Mouse (Mus musculus): ENCODE results near the gene Ass1. TPM values are rescaled to one million over a fixed set of nuclear protein-coding genes. Genes with fewer than 3 reads are reported as not detected.
A peak's percentile ranks its signal among the peaks of the same experiment; 100 is the strongest.

The Ass1 gene
- polyA plus RNA-seq, 1 experiment from 2014 or later: 8.0 TPM

DNA sequence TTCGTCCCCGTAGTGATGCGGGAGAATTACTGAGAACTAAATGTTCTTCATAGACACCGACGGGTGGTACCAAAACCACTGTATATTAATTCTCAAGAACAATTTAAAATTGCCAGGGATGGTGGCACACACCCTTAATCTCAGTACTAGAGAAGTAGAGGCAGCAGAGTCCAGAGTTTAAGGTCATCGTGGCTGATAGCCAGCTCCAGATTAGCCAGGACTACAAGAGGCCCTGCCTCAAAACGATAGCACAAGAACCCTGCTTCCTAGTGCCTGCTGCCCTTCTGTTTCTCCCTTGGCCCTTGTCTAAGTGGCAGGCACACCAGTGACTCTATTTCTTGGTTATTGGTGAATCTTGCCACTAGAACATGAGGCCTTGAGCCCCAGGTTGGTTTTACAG is 9.1 kb upstream of the Ass1 start:
- H3K36me3 ChIP-seq: no peaks in the 10 kb centered on the region
- 84% methylated on average over 7 of the region's 7 CpGs for WGBS
- H3K4me3 ChIP-seq: no peak overlapping the region
- ATAC-seq (ENCODE audit: low FRiP score): no peak
- no peak overlapping the region for H3K27ac ChIP-seq
- peaks cover 10% of the 10 kb centered on the region for H3K4me1 ChIP-seq (replicated peaks)
- peaks cover 86% of the 10 kb centered on the region for H3K27me3 ChIP-seq
- no peaks in the 10 kb centered on the region for H3K9me3 ChIP-seq
- H3K9ac ChIP-seq: no peak overlapping the region
- H3K4me2 ChIP-seq: no peak overlapping the region

DNA sequence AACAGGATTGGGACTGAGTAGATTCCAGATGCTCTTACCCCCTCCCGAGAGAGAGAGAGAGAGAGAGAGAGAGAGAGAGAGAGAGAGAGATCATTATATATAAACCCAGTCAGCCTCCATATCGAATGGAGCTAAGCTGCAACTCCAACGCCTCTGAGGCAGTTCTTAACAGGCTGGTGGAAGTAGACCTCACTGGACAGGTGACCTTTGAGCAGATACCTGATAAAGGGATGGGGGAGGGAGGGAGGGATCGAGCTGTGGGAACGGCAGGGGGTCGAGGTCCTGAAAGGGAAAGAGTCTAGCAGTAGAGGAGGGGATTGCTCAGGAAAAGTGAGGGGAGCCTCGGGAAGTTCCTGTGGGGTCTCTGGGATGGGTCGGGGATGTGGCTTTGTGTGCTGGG is 8.0 kb upstream of the Ass1 start:
- WGBS: 34% methylated on average over 8 of the region's 8 CpGs
- Histone ChIP-seq H3K9ac (no peak overlapping the region), H3K4me3 (no peak overlapping the region)

DNA sequence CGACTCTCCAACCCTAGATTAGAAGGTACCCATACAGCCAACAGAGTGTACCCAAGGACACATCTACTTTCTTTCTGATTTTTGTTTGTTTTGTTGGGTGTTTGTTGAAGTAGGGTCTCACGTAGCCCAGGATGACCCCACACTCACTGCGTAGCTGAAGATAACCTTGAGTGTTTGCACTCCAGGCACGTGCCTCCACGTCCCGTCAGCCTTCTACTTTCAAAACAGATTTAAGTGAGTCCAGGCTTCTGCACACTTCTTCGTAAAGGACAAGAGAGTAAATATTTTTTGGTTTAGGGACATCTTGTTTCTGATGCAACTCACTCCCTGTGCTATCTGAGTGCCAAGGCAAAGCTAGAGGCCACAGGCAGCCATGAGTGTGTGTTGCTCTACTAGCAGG is 6.8 kb upstream of the Ass1 start:
- Histone ChIP-seq H3K27ac (no peak overlapping the region), H3K27me3 (peaks cover 78% of the 10 kb centered on the region), H3K9me3 (no peaks in the 10 kb centered on the region), H3K4me3 (no peak overlapping the region), H3K4me1 (replicated peaks) (peaks cover 10% of the 10 kb centered on the region), H3K36me3 (no peaks in the 10 kb centered on the region), H3K4me2 (no peak overlapping the region), H3K9ac (no peak overlapping the region)
- no peak for ATAC-seq (ENCODE audit: low FRiP score)
- WGBS: 91% methylated on average over 7 of the region's 7 CpGs

More for the DNA sequence above, 8.0 kb upstream of the Ass1 start:
- H3K36me3 ChIP-seq: no peaks in the 10 kb centered on the region
- H3K4me1 ChIP-seq (replicated peaks): peaks cover 10% of the 10 kb centered on the region
- no peak overlapping the region for H3K27ac ChIP-seq
- ATAC-seq (ENCODE audit: low FRiP score): no peak
- no peaks in the 10 kb centered on the region for H3K9me3 ChIP-seq
- peaks cover 81% of the 10 kb centered on the region for H3K27me3 ChIP-seq
- H3K4me2 ChIP-seq: no peak overlapping the region

DNA sequence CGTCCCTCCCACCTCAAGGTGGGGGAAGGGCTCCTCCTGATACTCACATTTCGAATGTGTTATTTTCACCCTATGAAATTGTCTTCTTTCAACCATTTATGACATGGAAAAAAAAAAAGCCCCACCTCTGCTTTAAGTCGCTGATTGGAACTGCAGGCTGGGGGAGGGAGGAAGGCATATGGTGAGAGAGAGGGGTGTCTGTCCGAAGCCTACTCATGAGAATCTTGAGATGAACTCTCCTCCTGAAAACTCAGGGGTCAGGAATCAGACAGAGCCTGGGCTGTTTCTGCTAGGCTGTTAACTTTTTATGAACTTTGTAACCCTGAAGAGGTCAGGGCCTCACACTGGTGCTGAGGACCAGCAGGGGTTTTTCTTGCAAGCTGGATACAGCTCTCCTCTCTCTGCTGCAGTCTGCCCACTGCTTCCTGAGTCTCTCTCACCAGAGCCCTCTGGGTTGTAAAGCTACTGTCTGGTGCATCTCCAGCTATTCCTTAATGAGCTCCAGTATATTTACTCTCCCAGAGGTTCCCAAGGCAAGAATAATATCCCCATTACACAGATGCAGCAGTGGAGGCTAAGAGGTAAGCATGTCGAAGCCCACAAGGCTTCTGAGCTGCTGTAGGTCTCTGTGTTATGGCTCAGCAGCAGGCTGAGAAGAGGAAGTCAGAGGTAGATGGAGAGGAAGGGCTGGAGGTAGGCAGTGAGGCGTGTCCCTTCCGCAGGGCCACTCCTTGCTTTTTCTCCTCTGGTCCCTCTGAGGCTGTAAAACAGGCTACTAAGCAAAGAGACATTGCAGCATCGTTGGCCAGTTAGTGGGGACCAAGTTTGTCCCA is 6.1 kb upstream of the Ass1 start:
- WGBS: 62% methylated on average over 8 of the region's 8 CpGs
- Histone ChIP-seq H3K9me3 (no peaks in the 10 kb centered on the region), H3K4me2 (no peak overlapping the region), H3K4me3 (no peak overlapping the region), H3K4me1 (replicated peaks) (peaks cover 10% of the 10 kb centered on the region), H3K36me3 (no peaks in the 10 kb centered on the region), H3K27ac (no peak overlapping the region), H3K27me3 (peaks cover 78% of the 10 kb centered on the region), H3K9ac (no peak overlapping the region)
- ATAC-seq (ENCODE audit: low FRiP score): no peak

DNA sequence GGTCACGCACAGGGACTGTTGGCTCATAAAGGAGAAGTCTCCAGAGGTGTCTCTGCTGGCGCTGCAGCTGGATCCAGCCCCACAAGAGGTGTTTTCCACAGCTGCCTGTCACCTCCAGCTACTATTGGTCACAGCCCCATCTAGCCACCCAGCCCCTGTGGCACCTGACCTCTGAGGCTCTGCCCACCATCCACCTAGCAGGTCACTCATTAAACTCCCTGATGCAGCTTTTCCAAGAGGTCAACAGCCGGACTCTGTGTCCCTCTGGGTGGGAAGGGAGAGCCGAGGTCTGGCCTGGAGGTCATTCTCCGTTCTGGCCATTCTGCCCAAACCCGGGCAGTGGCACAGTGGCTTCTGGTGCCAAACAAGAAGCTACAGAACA is 5.5 kb upstream of the Ass1 start:
- Histone ChIP-seq H3K4me3 (no peak overlapping the region), H3K36me3 (no peaks in the 10 kb centered on the region), H3K27me3 (peaks cover 78% of the 10 kb centered on the region), H3K4me1 (replicated peaks) (peaks cover 13% of the 10 kb centered on the region), H3K9ac (no peak overlapping the region), H3K4me2 (no peak overlapping the region), H3K27ac (no peak overlapping the region), H3K9me3 (no peaks in the 10 kb centered on the region)
- ATAC-seq (ENCODE audit: low FRiP score): no peak
- 85% methylated on average over 6 of the region's 6 CpGs for WGBS

DNA sequence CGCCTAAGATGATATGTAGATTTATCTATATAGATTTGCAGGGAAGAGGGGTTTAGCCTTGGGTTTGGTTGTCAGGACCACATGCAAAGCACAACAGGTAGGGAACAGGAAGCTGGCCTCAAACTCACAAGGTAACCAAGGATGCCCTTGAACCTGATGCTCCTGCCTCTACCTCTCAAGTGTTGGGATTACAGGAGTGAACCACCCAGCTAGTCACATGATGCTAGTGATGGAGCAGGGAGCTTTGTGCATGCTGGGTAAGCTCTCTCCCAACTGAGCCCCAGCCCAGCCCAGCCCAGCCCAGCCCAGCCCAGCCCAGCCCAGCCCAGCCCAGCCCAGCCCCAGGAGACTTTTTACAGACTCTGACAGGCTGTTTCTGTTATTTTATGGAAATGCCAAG is 2.5 kb upstream of the Ass1 start:
- H3K4me2 ChIP-seq: no peak overlapping the region
- peaks cover 79% of the 10 kb centered on the region for H3K27me3 ChIP-seq
- no peak overlapping the region for H3K27ac ChIP-seq
- H3K9ac ChIP-seq: no peak overlapping the region
- H3K9me3 ChIP-seq: no peaks in the 10 kb centered on the region
- H3K4me1 ChIP-seq (replicated peaks): peaks cover 15% of the 10 kb centered on the region
- ATAC-seq (ENCODE audit: low FRiP score): no peak
- WGBS: 86% methylated on average over 1 of the region's 1 CpGs
- H3K36me3 ChIP-seq: no peaks in the 10 kb centered on the region
- H3K4me3 ChIP-seq: no peak overlapping the region

DNA sequence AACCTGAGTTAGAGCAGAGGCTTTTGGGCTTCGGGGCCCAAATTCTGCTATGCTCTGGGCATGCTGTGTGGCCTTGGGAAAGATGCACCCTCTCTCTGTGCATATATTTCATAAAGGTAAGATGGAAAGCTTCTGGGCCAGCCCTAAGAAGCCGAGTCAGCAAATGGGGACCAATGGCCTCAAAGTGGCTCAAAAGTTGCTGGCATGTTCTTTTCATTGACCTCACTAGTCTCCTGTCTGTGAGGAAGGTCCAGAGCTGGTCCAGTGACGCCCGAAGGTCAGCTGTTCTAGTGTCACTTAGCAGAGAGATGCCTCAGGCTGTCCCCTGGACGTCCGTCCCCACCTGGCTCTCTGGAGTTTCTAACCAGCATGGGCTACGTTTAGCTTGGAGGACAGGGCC is 1.1 kb upstream of the Ass1 start:
- peaks cover 15% of the 10 kb centered on the region for H3K4me1 ChIP-seq (replicated peaks)
- no peak overlapping the region for H3K4me2 ChIP-seq
- H3K36me3 ChIP-seq: no peaks in the 10 kb centered on the region
- H3K4me3 ChIP-seq: no peak overlapping the region
- H3K27ac ChIP-seq: no peak overlapping the region
- H3K27me3 ChIP-seq: peaks cover 77% of the 10 kb centered on the region
- H3K9me3 ChIP-seq: no peaks in the 10 kb centered on the region
- ATAC-seq (ENCODE audit: low FRiP score): no peak
- H3K9ac ChIP-seq: no peak overlapping the region
- WGBS: 75% methylated on average over 7 of the region's 7 CpGs

DNA sequence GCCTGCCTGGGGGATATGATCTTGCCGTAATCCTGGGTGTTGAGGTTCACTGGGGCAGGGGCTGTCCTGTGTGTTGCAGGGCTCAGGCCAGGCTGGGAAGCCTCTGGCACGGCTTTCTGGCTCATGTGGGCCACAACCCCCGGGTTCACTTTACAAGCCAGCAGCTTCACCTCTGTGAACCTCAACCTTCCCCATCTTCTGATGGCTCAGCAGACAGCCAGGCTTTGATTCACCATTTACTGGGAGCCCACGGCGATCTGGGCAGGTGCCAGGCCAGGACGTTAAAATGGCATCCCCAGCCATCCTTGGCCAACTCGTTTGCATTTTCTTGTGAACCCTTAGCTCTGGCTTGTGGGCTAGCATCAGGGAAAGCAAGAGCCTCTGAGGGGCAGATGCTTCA is 527 bp upstream of the Ass1 start:
- Histone ChIP-seq H3K9me3 (no peaks in the 10 kb centered on the region), H3K4me1 (replicated peaks) (peaks cover 15% of the 10 kb centered on the region), H3K9ac (peak overlapping the region; percentile 66), H3K36me3 (no peaks in the 10 kb centered on the region), H3K4me3 (peak overlapping the region; percentile 44), H3K27ac (no peak overlapping the region), H3K27me3 (peaks cover 72% of the 10 kb centered on the region), H3K4me2 (peak overlapping the region; percentile 86)
- no peak for ATAC-seq (ENCODE audit: low FRiP score)
- 26% methylated on average over 7 of the region's 7 CpGs for WGBS

DNA sequence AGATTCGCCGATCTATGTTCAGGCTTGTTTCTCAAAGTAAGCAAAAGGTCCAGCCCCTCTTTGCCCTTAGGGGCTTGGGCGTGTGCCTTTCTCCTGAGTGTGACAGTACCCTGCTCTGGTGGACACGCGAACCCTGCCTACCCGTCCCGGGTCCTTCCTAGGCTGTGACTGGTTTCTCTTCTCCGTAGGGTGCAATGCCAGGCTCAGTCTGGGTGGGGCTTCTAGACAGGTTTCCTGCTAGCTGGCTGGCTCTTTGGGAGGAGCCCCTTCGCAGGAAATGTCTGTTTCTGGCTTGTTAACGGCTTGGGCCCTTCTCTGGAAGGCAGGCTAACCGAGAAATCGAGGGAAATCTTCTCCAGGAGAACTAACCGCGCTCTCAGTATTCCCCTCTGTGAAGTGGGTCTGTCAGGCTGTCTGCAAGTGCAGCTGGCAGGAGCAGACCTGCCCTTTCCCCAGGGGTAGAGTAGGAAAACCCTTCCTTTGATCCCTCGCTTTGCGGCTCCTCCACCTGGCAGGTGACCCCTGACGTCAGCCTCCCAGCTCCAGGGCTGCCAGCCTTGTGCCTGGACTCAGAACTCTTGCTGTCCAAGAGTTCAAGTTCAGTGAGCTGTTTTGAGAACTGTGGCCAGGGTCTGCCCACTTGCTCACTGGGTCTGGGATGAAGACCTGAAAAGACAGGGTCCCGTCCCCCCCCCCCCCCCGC is 827 bp downstream of the Ass1 start:
- Histone ChIP-seq H3K27me3 (peaks cover 71% of the 10 kb centered on the region), H3K4me3 (peak overlapping the region; percentile 44), H3K9me3 (no peaks in the 10 kb centered on the region), H3K4me1 (replicated peaks) (peaks cover 21% of the 10 kb centered on the region), H3K36me3 (no peaks in the 10 kb centered on the region), H3K27ac (no peak overlapping the region), H3K4me2 (peak overlapping the region; percentile 86), H3K9ac (peak overlapping the region; percentile 66; the same call in 1 of the 2 replicates)
- no peak for ATAC-seq (ENCODE audit: low FRiP score)
- 9% methylated on average over 19 of the region's 19 CpGs for WGBS

DNA sequence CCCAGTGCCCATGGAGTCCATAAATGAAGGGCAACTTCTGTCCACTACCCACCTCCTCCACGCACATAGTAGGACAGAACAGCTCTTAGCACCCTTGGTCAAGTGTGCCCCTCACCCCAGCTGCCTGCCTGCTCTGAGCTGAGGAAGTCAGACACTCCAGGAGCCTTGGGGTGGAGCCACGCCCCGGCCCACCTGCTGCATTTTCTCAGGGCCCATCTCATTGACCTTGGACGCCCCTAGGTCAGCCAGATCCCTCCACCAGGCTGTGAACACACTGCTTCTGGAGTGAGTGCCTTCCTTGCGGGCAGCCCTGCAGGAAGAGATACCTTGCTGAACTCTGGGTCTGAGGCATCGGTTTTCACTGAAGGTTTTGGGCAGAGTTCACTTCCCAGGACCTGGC is 1.6 kb downstream of the Ass1 start:
- no peak overlapping the region for H3K9ac ChIP-seq
- H3K27me3 ChIP-seq: peaks cover 75% of the 10 kb centered on the region
- H3K36me3 ChIP-seq: no peaks in the 10 kb centered on the region
- H3K4me3 ChIP-seq: no peak overlapping the region
- no peak for ATAC-seq (ENCODE audit: low FRiP score)
- WGBS: 41% methylated on average over 6 of the region's 6 CpGs
- peaks cover 27% of the 10 kb centered on the region for H3K4me1 ChIP-seq (replicated peaks)
- H3K9me3 ChIP-seq: no peaks in the 10 kb centered on the region
- H3K27ac ChIP-seq: no peak overlapping the region
- H3K4me2 ChIP-seq: no peak overlapping the region

DNA sequence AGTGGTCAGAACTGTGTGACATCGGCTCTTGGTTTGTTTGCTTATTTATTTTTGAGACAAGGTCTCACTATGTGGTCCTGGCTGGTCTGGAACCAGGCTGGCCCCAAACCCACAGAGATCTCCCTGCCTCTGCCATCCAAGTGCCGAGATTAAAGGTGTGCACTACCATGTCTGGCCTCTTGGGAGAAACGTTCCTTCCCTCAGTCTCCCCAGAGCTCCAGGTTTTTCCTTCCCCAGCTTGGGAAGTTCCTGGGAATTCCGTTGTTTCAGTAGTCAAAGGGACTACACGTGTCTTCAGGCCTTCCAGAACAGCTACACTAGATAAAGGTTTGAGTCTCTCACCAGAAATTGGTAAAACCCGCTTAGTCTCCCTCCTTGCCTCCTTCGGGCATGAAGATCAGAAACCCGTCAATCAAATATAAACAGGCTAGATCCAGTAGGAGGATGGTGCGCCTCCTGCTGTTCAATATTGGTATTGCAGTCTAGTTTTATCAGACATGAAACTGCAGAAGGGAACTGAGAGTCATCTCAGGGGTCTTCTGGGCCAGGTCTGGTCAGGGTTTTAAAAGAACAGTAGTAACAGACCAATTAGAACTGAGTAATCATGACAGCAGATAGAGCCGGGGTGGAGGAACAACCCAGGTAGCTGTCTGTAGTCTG is 2.5 kb downstream of the Ass1 start:
- WGBS: 48% methylated on average over 10 of the region's 10 CpGs
- H3K9me3 ChIP-seq: no peaks in the 10 kb centered on the region
- H3K4me3 ChIP-seq: no peak overlapping the region
- no peak overlapping the region for H3K27ac ChIP-seq
- peaks cover 27% of the 10 kb centered on the region for H3K4me1 ChIP-seq (replicated peaks)
- H3K4me2 ChIP-seq: no peak overlapping the region
- no peak for ATAC-seq (ENCODE audit: low FRiP score)
- H3K36me3 ChIP-seq: no peaks in the 10 kb centered on the region
- no peak overlapping the region for H3K9ac ChIP-seq
- H3K27me3 ChIP-seq: peaks cover 80% of the 10 kb centered on the region

DNA sequence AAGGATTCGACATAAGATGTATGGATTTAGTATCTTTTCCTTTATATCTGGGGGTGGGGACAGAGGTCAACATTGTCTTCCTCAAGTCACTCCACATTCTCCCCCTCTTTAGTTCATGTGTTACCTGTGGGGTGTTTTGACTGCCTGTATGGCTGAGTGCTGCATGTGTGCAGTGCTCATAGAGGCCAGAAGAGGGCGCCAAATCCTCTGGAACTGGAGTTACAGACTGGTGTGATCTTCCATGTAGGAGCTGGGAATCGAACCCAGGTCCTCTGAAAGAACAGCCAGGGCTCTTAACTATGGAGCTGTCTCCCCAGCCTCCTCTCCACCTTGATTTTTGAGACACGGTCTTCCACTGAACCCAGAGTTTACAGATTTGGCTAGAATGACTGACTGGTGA is 3.9 kb downstream of the Ass1 start:
- Histone ChIP-seq H3K4me2 (no peak overlapping the region), H3K36me3 (no peaks in the 10 kb centered on the region), H3K9ac (no peak overlapping the region), H3K9me3 (no peaks in the 10 kb centered on the region), H3K4me3 (no peak overlapping the region), H3K4me1 (replicated peaks) (peaks cover 27% of the 10 kb centered on the region), H3K27me3 (peaks cover 76% of the 10 kb centered on the region), H3K27ac (no peak overlapping the region)
- no peak for ATAC-seq (ENCODE audit: low FRiP score)
- 73% methylated on average over 4 of the region's 4 CpGs for WGBS

Measured in hindbrain, embryonic 13.5 days (tissue).